Mouse (Mus musculus) embryonic stem cell, embryonic (primary cell): Measurements from ENCODE around the gene Rdx.

Experiments used
- CTCF ChIA-PET, 4 experiments: fragments of 300-600 bp in 2 of 4; fragments of 350-600 bp in 2 of 4; sonication (Branson Sonifier 250); formaldehyde crosslinking; loops; one replicate each; lab custom pipeline; 2022; ENCODE audit warnings: inconsistent platforms in 2 of 4; lab: Charles Lee
- POLR2A ChIA-PET, 4 experiments: fragments of 300-600 bp in 2 of 4; fragments of 350-600 bp in 2 of 4; sonication (Branson Sonifier 250); formaldehyde crosslinking; loops; one replicate each; lab custom pipeline; 2022; ENCODE audit warnings: antibody characterized with exemption in 4 of 4, inconsistent platforms in 1 of 4; lab: Charles Lee

Gene Rdx

DNA sequence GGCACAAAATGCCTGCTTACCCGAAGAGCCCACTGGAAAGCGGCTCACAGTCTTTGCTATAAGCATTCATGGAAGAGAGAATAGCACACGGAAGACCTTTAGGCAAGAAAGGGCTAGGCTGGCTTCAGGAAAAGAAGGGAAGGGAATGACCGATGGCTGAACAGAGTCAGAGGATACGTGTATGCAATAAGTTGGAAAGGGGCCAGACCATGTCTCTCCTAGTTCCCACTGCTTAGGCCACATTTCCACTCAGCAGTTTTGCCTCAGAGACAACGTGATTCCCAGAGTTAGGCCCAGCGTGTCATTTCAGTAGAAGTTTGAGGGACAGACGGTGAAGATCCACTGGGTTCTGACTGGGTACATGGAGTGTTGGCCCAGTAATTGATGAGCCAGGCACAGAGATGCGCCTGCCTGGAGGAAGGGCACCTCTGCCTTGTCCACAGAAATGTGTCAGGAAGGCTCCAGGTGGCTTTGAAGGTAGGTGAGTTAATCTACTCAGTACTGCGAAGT, 47.6 kb downstream of the Rdx start:
- POLR2A ChIA-PET: no interaction called here

DNA sequence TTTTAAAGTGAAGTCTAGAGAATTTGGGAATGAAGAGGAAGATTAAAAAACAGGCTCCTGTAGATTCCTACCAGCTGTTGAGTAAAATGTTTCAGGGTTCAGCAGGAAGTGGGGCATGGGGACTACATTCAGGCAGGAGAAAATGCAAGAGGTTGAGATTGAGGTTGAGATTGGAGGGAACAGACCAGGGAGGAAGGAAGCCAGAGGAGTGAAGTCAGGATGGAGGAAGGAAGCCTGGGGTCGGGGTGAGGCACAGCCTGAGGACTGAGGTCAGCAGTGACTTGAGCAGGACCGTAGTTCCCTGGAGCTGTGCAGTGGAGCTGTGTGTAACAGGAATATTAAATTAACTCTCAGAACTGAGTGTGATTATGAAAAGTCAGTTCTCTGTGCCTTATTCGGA, 48.7 kb downstream of the Rdx start:
- ChIA-PET POLR2A (interaction anchor here in 1 of 4 experiments (1.2 to 1.3 kb wide), 2 partner anchors 13 to 34 kb away, joined by 4 to 5 read pairs; no protein-coding TSS in a partner anchor), CTCF (interaction anchor here in 2 of 4 experiments (0.5 to 0.6 kb wide), 2 partner anchors 102 to 661 kb away, joined by 3 to 7 read pairs; no protein-coding TSS in a partner anchor)

More for the DNA sequence above, 47.6 kb downstream of the Rdx start:
- CTCF ChIA-PET: no interaction called here

DNA sequence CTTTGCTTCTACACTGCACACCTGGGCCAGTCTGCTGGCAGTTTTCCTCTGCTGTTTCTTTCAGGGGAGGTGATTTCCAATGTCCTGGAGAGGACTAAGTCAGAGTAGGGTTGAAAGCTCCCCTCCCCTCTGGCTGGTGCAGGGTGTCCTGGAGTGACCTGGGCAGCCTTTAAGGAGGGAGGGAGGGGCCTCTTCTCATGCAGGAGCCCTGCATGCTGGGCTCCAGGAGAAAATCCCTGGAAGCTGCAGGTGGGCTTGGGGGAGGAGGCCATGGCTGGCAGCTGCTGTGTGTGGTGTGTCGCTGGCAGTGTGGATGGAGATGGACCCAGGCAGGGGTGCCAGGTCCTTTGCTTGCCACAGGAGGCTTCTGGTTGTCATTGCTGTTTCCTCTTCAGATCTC, 50.4 kb downstream of the Rdx start:
- ChIA-PET POLR2A (interaction anchor here in 2 of 4 experiments (1.3 to 1.4 kb wide), 2 partner anchors 13 to 71 kb away, joined by 3 to 4 read pairs; partner anchors contain the start of gene Zc3h12c (in 1 of the 2)), CTCF (interaction anchor here in 1 of 4 experiments (1.4 kb wide), 1 partner anchor 104 kb away, joined by 4 read pairs; no protein-coding TSS in a partner anchor)

DNA sequence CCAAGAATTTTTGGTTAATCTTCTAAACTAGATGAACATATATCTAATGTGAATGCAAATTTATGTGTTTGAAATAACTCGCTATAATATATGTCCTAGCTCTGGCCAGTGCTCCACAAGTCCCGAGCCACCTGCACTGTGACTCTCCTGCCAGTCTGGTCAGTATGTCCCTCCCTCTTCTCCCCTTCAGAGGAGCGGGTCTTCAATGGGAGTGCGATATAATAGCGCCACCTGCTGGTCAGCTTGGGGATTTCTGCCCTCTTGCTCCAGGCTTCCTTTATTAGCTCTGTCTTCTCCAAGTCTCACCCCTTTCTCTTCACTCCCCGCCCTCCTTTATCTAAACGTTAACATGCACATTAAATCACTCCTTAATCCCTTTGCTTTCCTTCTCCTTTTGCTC, 51.6 kb downstream of the Rdx start:
- CTCF ChIA-PET: interaction anchor here (0.6 to 3.1 kb wide), 34 partner anchors 9 to 1365 kb away, joined by 3 to 22 read pairs (median 4); partner anchors contain the start of gene Fdx1 (in 1 of the 4)
- POLR2A ChIA-PET: interaction anchor here in 3 of 4 experiments (0.6 to 1.6 kb wide), 8 partner anchors 12 to 135 kb away, joined by 3 to 5 read pairs (median 3); partner anchors contain the start of gene Fdx1 (in 1 of the 3)

DNA sequence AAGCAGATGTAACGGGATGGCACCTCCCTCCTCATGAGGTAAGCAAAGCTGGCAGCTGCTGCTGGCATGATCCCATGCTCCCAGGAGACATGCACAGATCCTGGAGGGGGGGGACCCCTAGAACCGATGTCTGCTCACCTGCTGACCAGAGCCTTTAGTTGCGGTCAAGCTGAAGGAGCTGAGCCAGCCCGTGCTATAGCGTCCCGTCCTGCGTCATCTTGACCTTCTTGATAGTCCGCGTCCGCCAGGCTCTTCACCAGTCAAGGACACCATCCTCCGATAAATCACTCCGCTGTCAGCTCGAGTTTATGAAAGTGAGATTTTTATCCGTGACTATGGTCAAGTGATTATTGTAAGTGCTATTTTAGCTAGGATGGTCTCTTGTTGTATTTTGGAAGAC, 53.5 kb downstream of the Rdx start:
- ChIA-PET POLR2A (interaction anchor here in 1 of 4 experiments (0.5 kb wide), 1 partner anchor 1563 kb away, joined by 4 read pairs; no protein-coding TSS in a partner anchor), CTCF (interaction anchor here in 3 of 4 experiments (0.6 to 3.1 kb wide), 3 partner anchors 104 to 123 kb away, joined by 3 to 19 read pairs (median 9); no protein-coding TSS in a partner anchor)

DNA sequence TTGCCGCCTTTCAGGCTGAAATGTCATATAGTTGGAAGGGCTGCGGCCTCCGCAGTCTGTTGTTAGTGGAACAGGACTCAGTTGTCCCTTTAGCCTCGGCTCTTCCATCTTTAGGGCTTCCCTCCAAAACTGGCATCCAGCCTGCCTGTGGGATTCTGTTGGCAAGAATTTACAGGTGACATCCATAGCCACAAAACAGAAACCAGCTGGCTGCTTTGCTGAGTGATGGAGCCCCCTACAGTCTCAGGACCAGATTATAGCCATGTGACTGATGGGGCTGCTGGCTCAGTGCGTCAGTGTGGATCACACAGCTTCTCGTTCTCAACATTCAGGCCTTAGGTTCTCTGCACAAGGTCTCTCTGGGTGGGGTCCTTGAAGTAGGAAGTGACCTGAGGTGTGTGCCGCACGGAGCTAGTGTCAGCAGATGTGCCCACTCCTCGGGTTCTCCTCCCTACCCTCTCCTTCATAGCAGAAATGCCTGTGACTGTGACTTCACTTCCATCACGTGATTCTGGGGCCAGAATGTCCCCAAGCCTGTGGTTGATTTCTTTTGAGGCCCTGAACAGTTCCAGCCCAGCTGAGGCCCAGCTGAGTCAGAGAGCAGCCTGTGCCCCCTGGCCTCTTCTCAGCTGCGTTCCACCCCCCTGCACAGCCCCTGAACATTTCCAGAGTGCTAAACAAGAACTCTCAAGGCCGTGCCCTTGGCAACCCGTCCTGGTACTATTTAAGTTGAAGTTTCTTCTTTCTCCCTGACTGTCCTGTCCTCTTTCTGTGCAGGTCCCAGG, 55.3 kb downstream of the Rdx start:
- ChIA-PET CTCF (interaction anchor here in 3 of 4 experiments (0.5 to 1.1 kb wide), 3 partner anchors 8 to 125 kb away, joined by 3 to 4 read pairs (median 3); no protein-coding TSS in a partner anchor), POLR2A (interaction anchor here in 3 of 4 experiments (0.5 to 1.4 kb wide), 4 partner anchors 8 to 122 kb away, joined by 3 read pairs; partner anchors contain the start of gene Zc3h12c (in 1 of the 3))

DNA sequence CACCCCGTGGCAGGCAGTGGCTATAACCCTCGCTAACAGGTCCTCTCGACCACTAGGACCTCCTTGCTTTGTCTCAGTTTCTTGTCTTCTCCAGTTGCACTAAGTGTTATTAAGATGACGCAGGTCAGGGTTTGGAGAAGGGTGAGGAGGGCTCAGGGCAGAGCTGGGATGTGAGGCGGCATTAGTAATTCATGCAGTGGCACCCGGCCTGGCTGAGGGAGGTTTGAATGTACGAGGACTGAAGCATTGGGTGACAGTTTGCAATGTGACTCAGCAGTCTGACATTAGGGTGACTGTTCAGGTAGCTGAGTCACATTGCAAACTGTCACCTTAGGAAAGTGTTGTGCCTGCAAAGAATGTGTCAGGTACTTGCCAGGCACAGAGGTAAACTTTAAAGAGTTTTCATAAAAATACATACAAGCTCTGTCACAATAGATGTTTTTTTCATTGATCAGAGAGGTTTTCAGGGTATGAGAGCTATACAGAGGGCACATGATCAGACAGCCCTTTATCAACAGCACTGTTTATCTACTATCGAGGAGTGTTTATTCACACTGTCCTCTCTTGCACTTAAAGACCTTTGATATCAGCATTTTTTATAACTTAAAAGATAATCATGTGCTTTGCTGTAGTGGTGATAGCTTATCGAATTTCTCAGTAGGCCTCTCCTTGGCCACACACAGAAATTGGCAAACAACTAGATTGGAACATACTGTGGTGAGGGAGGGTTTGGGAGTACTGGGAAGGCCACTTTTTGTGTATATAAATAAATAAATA, 56.7 kb downstream of the Rdx start:
- ChIA-PET CTCF (interaction anchor here in 1 of 4 experiments (0.6 kb wide), 1 partner anchor 179 kb away, joined by 3 read pairs; no protein-coding TSS in a partner anchor), POLR2A (interaction anchor here in 2 of 4 experiments (0.8 to 0.9 kb wide), 2 partner anchors 12 to 125 kb away, joined by 3 read pairs; no protein-coding TSS in a partner anchor)

DNA sequence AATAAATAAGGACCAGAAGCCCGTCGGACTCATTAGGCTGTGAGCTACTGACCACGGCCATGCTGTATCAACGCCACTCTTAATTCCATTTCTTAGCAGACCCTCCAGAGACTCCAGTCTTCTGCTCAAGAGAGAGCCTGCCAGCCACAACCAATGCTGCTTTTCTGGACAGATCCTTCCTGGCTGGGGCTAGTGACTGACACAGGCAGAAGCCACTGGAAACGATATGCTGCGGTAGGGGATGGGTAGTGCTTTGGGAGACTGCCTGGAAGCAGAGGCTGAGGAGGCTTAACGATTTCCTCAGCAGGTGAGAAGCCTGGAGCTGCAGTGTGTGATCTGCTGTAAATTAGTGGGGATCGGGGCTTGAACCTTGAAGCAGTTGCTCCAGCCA, 57.2 kb downstream of the Rdx start:
- CTCF ChIA-PET: interaction anchor here in 1 of 4 experiments (0.6 kb wide), 1 partner anchor 178 kb away, joined by 3 read pairs; no protein-coding TSS in a partner anchor

DNA sequence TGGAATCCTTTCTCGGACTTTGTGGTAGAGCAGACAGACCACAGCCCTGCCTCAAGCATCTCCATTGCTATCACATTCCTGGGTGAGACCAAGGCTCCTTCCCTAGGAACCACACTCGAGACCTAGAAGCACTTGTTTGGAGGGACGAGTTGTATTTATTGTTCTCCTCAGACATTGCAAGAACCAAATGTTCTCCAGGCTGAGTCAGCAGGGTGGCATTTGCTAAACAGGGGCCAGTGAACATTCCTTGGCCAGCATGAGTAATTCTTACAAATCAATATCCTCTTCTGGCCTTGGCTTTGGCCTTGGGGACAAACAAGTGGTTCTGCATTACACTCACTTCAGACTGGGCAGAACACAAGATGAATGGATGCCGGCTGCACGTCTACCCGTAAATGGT, 58.5 kb downstream of the Rdx start:
- ChIA-PET POLR2A (interaction anchor here in 1 of 4 experiments (0.6 kb wide), 1 partner anchor 123 kb away, joined by 3 read pairs; no protein-coding TSS in a partner anchor), CTCF (no interaction called here)

More for the DNA sequence above, 57.2 kb downstream of the Rdx start:
- POLR2A ChIA-PET: interaction anchor here in 2 of 4 experiments (0.8 to 0.9 kb wide), 2 partner anchors 11 to 125 kb away, joined by 3 read pairs; no protein-coding TSS in a partner anchor

DNA sequence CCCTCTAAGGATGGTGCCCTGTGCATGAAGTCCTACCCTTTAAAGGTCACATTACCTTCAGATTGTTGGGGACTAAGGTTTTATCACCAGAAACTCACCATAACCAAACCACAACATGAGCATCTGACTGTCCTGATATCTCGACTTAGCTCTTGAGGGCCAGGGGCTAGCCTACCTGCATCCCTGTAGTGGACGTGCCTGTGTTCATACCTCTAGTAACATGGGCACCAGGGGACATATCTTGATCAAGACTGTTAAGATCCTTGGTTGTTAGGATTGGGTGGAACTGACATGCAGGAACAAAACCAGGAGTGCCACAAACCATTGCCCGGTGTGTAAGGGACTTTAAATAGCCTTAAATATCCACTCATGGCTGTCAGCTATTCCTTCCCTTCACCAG, 60.2 kb downstream of the Rdx start:
- ChIA-PET POLR2A (no interaction called here), CTCF (no interaction called here)

DNA sequence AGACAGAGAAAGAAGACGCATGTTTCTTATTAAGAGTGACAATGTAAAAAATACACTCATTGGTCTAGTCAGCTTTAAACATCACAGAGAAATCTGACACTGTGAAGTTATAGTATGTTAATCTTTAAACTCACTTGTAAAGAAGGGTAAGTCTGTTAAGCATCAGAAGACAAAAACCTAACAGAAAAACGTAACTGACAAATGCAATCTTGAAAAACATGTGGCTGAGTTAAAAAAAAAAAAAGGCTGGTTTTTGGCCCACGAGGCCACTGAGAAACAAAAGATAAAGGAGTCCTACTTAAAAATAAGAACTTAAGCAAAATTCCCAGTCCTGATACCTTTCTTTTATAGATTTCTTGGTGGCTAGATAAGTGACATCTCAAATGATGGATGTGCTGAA, 63.8 kb downstream of the Rdx start:
- ChIA-PET POLR2A (interaction anchor here in 1 of 4 experiments (1.2 kb wide), 2 partner anchors 9 to 12 kb away, joined by 3 read pairs; no protein-coding TSS in a partner anchor), CTCF (interaction anchor here in 2 of 4 experiments (1.1 to 1.6 kb wide), 2 partner anchors 8 to 12 kb away, joined by 3 to 6 read pairs; no protein-coding TSS in a partner anchor)

DNA sequence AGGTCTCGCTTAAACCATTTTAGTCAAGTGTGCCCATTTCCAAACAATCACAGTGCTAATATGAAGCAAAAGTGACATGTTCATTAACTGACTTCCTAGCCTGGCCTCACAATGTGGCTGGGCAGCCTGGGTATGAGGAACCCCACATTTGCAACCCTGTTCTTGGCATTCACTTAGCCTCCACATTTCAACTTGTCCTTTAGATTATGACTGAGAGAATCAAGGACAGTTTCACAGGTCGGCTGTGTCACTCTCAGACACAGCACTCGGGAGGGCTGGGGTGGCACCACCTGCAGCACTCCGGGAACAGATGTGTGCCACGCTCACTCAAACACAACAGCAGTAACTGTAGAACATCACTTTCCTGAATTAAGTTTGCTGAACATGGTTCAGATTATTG, 66.1 kb downstream of the Rdx start:
- CTCF ChIA-PET: interaction anchor here in 1 of 4 experiments (1.2 kb wide), 1 partner anchor 14 kb away, joined by 7 read pairs; no protein-coding TSS in a partner anchor
- POLR2A ChIA-PET: interaction anchor here in 1 of 4 experiments (0.9 kb wide), 1 partner anchor 12 kb away, joined by 4 read pairs; no protein-coding TSS in a partner anchor

DNA sequence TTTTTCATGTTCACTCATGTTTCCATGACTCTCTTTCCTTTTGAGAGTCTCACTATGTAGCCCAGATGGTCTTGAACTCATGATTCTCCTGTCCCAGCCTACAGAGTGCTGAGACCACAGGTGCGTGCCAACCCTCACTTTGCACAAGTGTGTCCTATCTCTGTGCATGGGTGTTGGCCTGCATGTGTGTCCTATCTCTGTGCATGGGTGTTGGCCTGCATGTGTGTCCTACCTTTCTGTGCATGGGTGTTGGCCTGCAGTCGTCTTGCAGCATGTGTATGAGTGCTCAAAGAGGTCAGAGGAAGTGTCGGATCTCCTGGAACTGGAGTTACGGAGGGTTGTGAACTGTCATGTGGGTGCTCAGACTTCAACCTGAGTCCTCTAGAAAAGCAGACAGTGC, 72.2 kb downstream of the Rdx start:
- POLR2A ChIA-PET: no interaction called here
- CTCF ChIA-PET: no interaction called here

DNA sequence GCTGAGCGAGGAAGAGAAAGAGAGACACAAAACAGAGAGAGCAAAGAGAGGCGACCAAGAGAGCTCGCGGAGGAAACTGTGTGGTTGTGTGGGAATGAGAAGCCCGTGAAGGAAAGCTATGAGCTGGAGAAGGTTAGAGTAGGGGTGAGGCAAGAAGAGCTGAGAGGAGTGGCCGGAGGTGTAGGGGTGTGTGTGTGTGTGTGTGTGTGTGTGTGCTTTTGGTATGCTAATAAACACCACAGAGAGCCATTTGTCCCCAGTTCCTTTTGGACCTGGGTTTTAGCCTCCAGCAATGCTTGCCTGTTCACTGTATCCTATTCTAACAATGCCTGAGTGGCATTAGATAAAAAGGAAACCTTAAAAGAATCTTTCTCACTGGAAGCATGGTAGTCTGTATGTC, 78.3 kb downstream of the Rdx start:
- ChIA-PET CTCF (interaction anchor here in 3 of 4 experiments (0.6 to 1.5 kb wide), 4 partner anchors 26 to 166 kb away, joined by 3 to 4 read pairs (median 3); no protein-coding TSS in a partner anchor), POLR2A (interaction anchor here in 2 of 4 experiments (0.9 to 1.7 kb wide), 8 partner anchors 11 to 162 kb away, joined by 3 to 5 read pairs (median 3); partner anchors contain the start of genes Fdx1 (in 1 of the 2) and Rdx (in 1 of the 2))

DNA sequence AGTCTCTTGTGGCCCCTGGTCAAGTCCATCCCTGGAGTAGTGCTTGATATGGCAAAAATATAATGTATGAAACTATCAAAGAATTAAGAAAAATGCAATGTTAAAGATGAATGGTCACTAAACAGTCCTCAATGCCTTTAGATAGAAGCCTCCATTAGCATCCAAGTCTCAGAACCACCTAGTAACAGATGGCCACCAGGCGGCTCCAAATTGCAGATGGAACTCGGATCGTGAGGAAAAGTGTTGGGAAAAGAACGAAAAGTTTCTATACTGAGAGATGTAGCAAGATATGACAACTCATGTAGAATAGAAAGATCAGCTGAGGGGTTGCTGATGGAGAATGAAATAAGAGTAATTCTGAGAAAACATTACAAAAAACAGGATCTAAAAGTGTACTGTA, 83.4 kb downstream of the Rdx start:
- POLR2A ChIA-PET: interaction anchor here in 1 of 4 experiments (1.5 to 1.7 kb wide), 2 partner anchors 20 to 23 kb away, joined by 3 to 4 read pairs; no protein-coding TSS in a partner anchor

DNA sequence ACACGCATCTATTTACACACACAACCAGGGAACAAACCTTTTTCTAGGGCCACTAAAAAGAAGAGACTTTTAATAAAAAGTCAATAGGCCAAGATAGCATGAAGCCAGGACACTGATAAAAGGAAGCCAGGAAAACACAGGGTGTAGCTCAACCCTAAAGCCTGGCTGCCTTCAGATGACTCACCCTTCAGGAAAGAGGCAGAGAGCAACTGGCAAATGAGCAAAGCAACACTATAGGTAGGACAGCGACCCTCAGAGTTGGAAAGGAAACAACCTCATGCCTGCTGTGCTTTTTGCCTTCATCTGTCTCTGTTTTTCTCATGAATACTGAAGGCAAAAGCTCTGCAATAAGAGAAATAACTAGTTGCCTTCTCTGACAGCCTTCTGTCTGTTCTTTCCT, 85.8 kb downstream of the Rdx start:
- ChIA-PET POLR2A (interaction anchor here in 1 of 4 experiments (1.7 kb wide), 1 partner anchor 170 kb away, joined by 4 read pairs; no protein-coding TSS in a partner anchor), CTCF (interaction anchor here in 2 of 4 experiments (1.2 kb wide), 2 partner anchors 34 kb away, joined by 5 read pairs; no protein-coding TSS in a partner anchor)

More for the DNA sequence above, 83.4 kb downstream of the Rdx start:
- CTCF ChIA-PET: interaction anchor here in 1 of 4 experiments (0.7 kb wide), 1 partner anchor 161 kb away, joined by 3 read pairs; no protein-coding TSS in a partner anchor
